Mouse (Mus musculus) heart, postnatal 36 days (tissue): ENCODE data around the gene Cntrl. TPM values are rescaled to one million over a fixed set of nuclear protein-coding genes. Genes with fewer than 3 reads are reported as not detected.
A peak's percentile ranks its signal among the peaks of the same experiment; 100 is the strongest.

Experiments used
- DNase-seq, 2 experiments: peaks; one replicate each; pipeline ENCODE4 v3.0.0; 2021 to 2022
- intact Hi-C: fragments of 180-260 bp; cut with DNase I; formaldehyde crosslinking; loops from one replicate; pipeline ENCODE4 v1.15.1; 2025
- total RNA-seq, 2 experiments: library from RNA; stranded (reverse); gene quantifications; 2 replicates each; pipeline ENCODE4 v1.2.3; 2021

Cntrl gene
- total RNA-seq, 2 experiments from 2014 or later, result 6.9 to 8.0 TPM

GRCm38 (mm10) chr2:35171341-35171861 is 62.1 kb downstream of the Cntrl start:
- intact Hi-C loops, result no loop called here
- DNase-seq, result peak; percentile 48 to 58

- no peak for DNase-seq
- intact Hi-C loops, result no loop called here
These were observed 63.0 kb downstream of the Cntrl start for GRCm38 (mm10) chr2:35172246-35172645.

GRCm38 (mm10) chr2:35173666-35174065 is 64.4 kb downstream of the Cntrl start:
- DNase-seq, result no peak
- intact Hi-C loops, result no loop called here

- DNase-seq, result no peak
- intact Hi-C loops, result no loop called here
These were observed 64.8 kb downstream of the Cntrl start for GRCm38 (mm10) chr2:35174100-35174499.

- intact Hi-C loops, result no loop called here
- no peak for DNase-seq
These were observed 66.2 kb downstream of the Cntrl start for GRCm38 (mm10) chr2:35175281-35176065.

GRCm38 (mm10) chr2:35178153-35178552 is 68.9 kb downstream of the Cntrl start:
- intact Hi-C loops, result no loop called here
- DNase-seq, result no peak

- no peak for DNase-seq
- intact Hi-C loops, result no loop called here
These were observed 73.9 kb downstream of the Cntrl start for GRCm38 (mm10) chr2:35183115-35183673.

GRCm38 (mm10) chr2:35188929-35189328 is 79.6 kb downstream of the Cntrl start:
- DNase-seq, result no peak
- intact Hi-C loops, result no loop called here

GRCm38 (mm10) chr2:35193976-35194375 is 84.7 kb downstream of the Cntrl start:
- DNase-seq, result no peak
- intact Hi-C loops, result no loop called here

GRCm38 (mm10) chr2:35195626-35196544 is 86.6 kb downstream of the Cntrl start:
- intact Hi-C loops, result no loop called here

GRCm38 (mm10) chr2:35199541-35199940 is 90.2 kb downstream of the Cntrl start:
- intact Hi-C loops, result no loop called here
- DNase-seq, result no peak

More at GRCm38 (mm10) chr2:35195626-35196544, 86.6 kb downstream of the Cntrl start:
- no peak for DNase-seq

GRCm38 (mm10) chr2:35199971-35200897 is 90.9 kb downstream of the Cntrl start:
- intact Hi-C loops, result no loop called here
- DNase-seq, result peak in 1 of 2 experiments; percentile 43

GRCm38 (mm10) chr2:35200898-35201668 is 91.8 kb downstream of the Cntrl start, which contains the start of gene Rab14:
Gene Rab14, minus strand, starts transcription at chr2:35201120.
- peak; percentile 99 for DNase-seq
- intact Hi-C loops, result no loop called here

GRCm38 (mm10) chr2:35203729-35204128 is 94.4 kb downstream of the Cntrl start:
- no peak for DNase-seq
- intact Hi-C loops, result no loop called here

- DNase-seq, result no peak
- intact Hi-C loops, result no loop called here
These were observed 97.5 kb downstream of the Cntrl start for GRCm38 (mm10) chr2:35206761-35207160.

GRCm38 (mm10) chr2:35208054-35208453 is 98.8 kb downstream of the Cntrl start:
- intact Hi-C loops, result no loop called here

GRCm38 (mm10) chr2:35208931-35209665 is 99.8 kb downstream of the Cntrl start:
- intact Hi-C loops, result no loop called here
- no peak for DNase-seq

More at GRCm38 (mm10) chr2:35208054-35208453, 98.8 kb downstream of the Cntrl start:
- DNase-seq, result no peak

- intact Hi-C loops, result loop anchor here (5.0 kb wide), 1 partner anchor 186 kb away; the partner anchor contains the start of gene 4930402F06Rik
- no peak for DNase-seq
These were observed 102.4 kb downstream of the Cntrl start for GRCm38 (mm10) chr2:35211681-35212080.
